Mouse (Mus musculus) heart, embryonic 14.5 days (tissue): Measurements from ENCODE around the gene Dab1. TPM values are rescaled to one million over a fixed set of nuclear protein-coding genes. Genes with fewer than 3 reads are reported as not detected.

ENCODE experiments used
- ATAC-seq: fragments of 200-750 bp; cut with Nextera tagmentation; 2 replicates; pipeline ENCODE4 v1.8.0; 2017; ENCODE audit warnings: low read depth, moderate TSS enrichment; ENCODE audit not compliant: insufficient number of reproducible peaks, insufficient read depth, low FRiP score
- H3K27ac ChIP-seq, 2 experiments: fragments of 200-500 bp in 1 of 2; fragments of 300-500 bp in 1 of 2; sonication (generic) in 1 of 2; replicated peaks in 1 of 2; 2 replicates each; pipeline ENCODE4 v1.5.1; 2012 to 2014; ENCODE audit warnings: low read depth in 2 of 2, low read length in 2 of 2, control low read depth in 1 of 2, mild to moderate bottlenecking in 1 of 2, mixed read lengths in 1 of 2; ENCODE audit not compliant: control insufficient read depth in 1 of 2, insufficient read depth in 1 of 2
- H3K27me3 ChIP-seq: fragments of 300-500 bp; sonication (generic); 2 replicates; pipeline ENCODE4 v1.6.1; 2014; ENCODE audit warnings: mild to moderate bottlenecking, low read length, control low read depth; ENCODE audit not compliant: control insufficient read depth, insufficient read depth
- H3K36me3 ChIP-seq: fragments of 300-500 bp; sonication (generic); 2 replicates; pipeline ENCODE4 v1.6.1; 2014; ENCODE audit warnings: mild to moderate bottlenecking, control low read depth, low read length, mixed read lengths; ENCODE audit not compliant: control insufficient read depth, insufficient read depth
- H3K4me1 ChIP-seq, 2 experiments: fragments of 200-500 bp in 1 of 2; fragments of 300-500 bp in 1 of 2; sonication (generic) in 1 of 2; 2 replicates each; pipeline ENCODE4 v1.6.1; 2012 to 2014; ENCODE audit warnings: low read length in 2 of 2, control low read depth in 1 of 2, mixed read lengths in 1 of 2; ENCODE audit not compliant: control insufficient read depth in 2 of 2, insufficient read depth in 2 of 2
- H3K4me2 ChIP-seq: fragments of 300-500 bp; sonication (generic); 2 replicates; pipeline ENCODE4 v1.6.1; 2014; ENCODE audit warnings: mild to moderate bottlenecking, low read length
- H3K4me3 ChIP-seq, 2 experiments: fragments of 200-500 bp in 1 of 2; fragments of 300-500 bp in 1 of 2; sonication (generic) in 1 of 2; 2 replicates each; pipeline ENCODE4 v1.5.1; 2012 to 2014; ENCODE audit warnings: low read length in 2 of 2, mild to moderate bottlenecking in 2 of 2, control low read depth in 1 of 2, low read depth in 1 of 2, moderate library complexity in 1 of 2; ENCODE audit not compliant: control insufficient read depth in 1 of 2, insufficient read depth in 1 of 2
- H3K9ac ChIP-seq: fragments of 300-500 bp; sonication (generic); 2 replicates; pipeline ENCODE4 v1.6.1; 2014; ENCODE audit warnings: mild to moderate bottlenecking, low read length
- H3K9me3 ChIP-seq: fragments of 300-500 bp; sonication (generic); 2 replicates; pipeline ENCODE4 v1.6.1; 2016; ENCODE audit warnings: low read length, control low read depth; ENCODE audit not compliant: control insufficient read depth
- WGBS: fragments of 180-500 bp; shearing (Covaris S2); extraction: QIAGEN DNeasy Blood & Tissue Kit; methylation state at CpG from one replicate; pipeline ENCODE4 v1.1.7; 2014; 5-methylcytosine and 5-hydroxymethylcytosine counted together
- polyA plus RNA-seq: library from polyadenylated mRNA; unstranded; fragments of >200 nt; fragmentation: Nextera tagmentation; extraction: Ambion mirVana; gene quantifications from 2 replicates; pipeline ENCODE4 v1.2.1, GENCODE M21; 2014

Gene Dab1
- polyA plus RNA-seq, 1 experiment from 2014 or later, result 0.99 TPM

DNA sequence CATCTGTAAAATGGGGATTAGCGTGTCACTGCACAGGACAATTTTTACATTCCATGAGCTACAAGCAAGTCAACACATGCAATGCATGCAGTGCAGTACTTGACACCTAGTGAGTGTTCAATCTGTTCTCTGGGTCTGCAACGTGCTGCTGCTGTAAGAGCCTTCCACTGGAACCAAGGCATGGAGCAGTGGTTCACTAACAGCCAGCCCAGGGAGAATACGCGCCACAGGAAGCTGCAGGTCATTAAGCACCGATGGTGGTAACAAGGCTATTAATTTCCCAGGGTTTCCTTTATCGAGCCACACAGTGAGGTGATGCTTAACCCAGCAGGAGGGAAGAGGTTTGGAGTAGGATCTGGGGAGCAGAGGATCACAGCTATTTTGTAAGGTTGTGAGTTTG lies 36.6 kb downstream of the Dab1 start:
- H3K9me3 ChIP-seq, result no peaks in the 10 kb centered on the region
- no peak overlapping the region for H3K4me2 ChIP-seq
- no peak overlapping the region for H3K9ac ChIP-seq
- peaks cover 15% of the 10 kb centered on the region; the same call in 1 of the 2 replicates for H3K27me3 ChIP-seq
- H3K4me3 ChIP-seq, result no peak overlapping the region
- no peaks in the 10 kb centered on the region for H3K36me3 ChIP-seq
- WGBS, result 27% methylated on average over 6 of the region's 6 CpGs
- no peak overlapping the region for H3K27ac ChIP-seq
- H3K4me1 ChIP-seq, result peaks cover 0 to 2% of the 10 kb centered on the region in 2 experiments; a peak in 1 of 4 replicates
- ATAC-seq, result no peak

DNA sequence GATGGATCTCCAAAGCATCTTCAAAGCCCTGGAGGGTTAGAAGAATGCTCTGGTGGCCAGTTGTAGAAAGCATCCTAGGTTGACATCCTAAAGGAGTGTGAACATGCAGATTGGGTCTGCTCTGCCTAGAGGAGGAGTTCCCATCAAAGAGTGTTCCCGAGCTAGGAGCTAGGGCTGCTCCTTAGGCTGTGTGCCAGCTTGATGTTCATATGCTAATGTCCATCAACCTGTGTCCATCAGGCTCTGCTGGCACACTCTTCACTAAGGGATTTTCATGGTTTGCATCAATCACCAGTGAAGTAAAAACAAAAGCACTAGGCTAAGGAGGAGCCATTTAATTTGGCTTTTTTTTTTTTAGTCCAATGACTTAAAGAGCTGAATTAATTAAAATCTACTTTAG lies 42.2 kb downstream of the Dab1 start:
- no peaks in the 10 kb centered on the region for H3K9me3 ChIP-seq
- no peak overlapping the region for H3K27ac ChIP-seq
- H3K4me3 ChIP-seq, result no peak overlapping the region
- no peak overlapping the region for H3K9ac ChIP-seq
- H3K27me3 ChIP-seq, result 0 out of 2 replicates have a peak, but pooled peaks cover 8% of the 10 kb centered on the region
- no peaks in the 10 kb centered on the region for H3K36me3 ChIP-seq
- WGBS, result 44% methylated on average over 1 of the region's 1 CpGs
- ATAC-seq, result no peak
- no peaks in the 10 kb centered on the region for H3K4me1 ChIP-seq
- H3K4me2 ChIP-seq, result no peak overlapping the region

DNA sequence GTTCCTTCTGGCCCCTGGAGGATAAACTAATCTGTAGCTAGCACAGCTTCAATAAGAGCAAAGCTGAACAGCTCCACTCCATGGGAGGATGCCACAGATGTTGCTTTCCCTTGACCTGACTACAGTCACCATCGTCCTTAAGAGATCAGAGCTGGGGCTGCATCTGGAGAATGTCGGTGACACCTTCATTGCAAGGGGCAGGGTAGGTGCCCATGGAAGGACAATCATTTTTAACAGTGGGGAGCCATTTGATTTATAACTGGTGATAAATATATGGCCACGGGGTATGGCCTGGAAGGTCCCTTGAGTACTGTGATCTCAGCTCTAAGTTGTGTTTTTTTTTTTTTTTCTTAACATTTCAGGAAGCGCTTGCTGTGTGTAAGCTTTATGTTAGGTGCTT lies 48.3 kb downstream of the Dab1 start:
- H3K27me3 ChIP-seq, result no peaks in the 10 kb centered on the region
- no peak overlapping the region for H3K4me3 ChIP-seq
- no peak overlapping the region for H3K4me2 ChIP-seq
- H3K4me1 ChIP-seq, result no peaks in the 10 kb centered on the region
- no peak overlapping the region for H3K9ac ChIP-seq
- H3K9me3 ChIP-seq, result no peaks in the 10 kb centered on the region
- H3K36me3 ChIP-seq, result no peaks in the 10 kb centered on the region
- 64% methylated on average over 4 of the region's 4 CpGs for WGBS
- H3K27ac ChIP-seq, result no peak overlapping the region
- ATAC-seq, result no peak

DNA sequence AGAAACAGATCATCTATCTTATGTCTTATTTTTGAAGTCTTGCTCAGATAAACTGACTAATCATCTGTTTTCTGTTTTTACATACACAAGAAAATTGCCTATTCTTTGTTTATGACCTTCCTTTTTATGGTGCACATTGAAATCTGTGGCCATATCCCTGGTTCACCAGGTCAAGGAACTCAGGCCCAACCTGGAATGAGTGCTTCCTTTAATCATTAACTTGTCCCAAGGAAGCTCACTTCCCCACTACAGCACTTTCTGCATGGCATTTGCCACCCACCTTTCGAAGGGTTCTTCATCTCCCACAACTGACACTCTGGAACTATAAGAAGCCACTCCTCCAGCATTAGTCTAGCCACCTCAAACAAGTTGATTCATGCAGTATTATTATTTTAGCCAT lies 58.0 kb downstream of the Dab1 start:
- WGBS, result 82% methylated on average over 1 of the region's 1 CpGs
- no peak overlapping the region for H3K27ac ChIP-seq
- ATAC-seq, result no peak
- H3K4me2 ChIP-seq, result no peak overlapping the region
- H3K4me1 ChIP-seq, result no peaks in the 10 kb centered on the region
- no peaks in the 10 kb centered on the region for H3K36me3 ChIP-seq
- no peak overlapping the region for H3K4me3 ChIP-seq
- H3K9me3 ChIP-seq, result no peaks in the 10 kb centered on the region
- no peaks in the 10 kb centered on the region for H3K27me3 ChIP-seq
- H3K9ac ChIP-seq, result no peak overlapping the region

DNA sequence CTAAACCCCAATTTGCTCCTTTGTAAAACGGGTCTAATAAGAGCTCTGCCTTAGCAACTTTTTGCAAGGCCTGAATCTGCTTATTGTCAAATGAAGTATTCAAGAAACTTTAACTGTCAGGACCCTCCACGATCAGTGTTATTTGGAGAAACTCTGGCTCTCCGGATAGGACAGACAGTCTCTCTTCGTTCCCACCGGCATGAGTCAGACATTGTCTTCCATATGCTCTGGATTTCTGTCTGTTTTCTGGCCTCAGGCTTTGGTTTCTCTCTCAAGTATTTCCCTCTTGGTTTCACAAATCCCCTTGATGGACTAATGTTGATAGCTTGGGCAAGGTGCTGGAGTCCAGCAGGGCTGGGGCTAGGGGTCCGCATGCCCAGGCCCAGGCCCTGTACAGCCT lies 59.3 kb downstream of the Dab1 start:
- Histone ChIP-seq H3K4me1 (no peaks in the 10 kb centered on the region), H3K9ac (no peak overlapping the region), H3K4me3 (no peak overlapping the region), H3K36me3 (no peaks in the 10 kb centered on the region), H3K27ac (no peak overlapping the region), H3K27me3 (no peaks in the 10 kb centered on the region), H3K4me2 (no peak overlapping the region), H3K9me3 (no peaks in the 10 kb centered on the region)
- no peak for ATAC-seq
- 64% methylated on average over 6 of the region's 6 CpGs for WGBS

DNA sequence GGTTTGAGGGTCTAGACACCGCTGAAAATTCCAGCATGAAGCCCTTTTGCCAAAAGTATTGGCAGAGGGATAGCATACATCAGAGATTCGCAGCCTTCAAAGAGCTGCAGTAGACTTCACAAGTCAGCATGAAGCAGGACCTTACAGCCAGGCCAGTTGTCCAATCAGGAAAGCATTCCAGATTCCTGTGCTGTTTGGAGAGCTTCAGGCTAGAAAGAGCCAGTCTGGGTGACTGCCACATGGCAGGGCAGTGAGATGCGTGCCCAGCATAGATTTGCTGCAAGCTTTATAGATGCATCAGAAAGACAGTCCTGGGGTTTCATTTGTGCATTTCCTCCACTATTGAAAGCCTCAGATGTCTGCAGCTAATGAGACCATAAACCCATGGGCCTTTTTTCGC lies 66.0 kb downstream of the Dab1 start:
- no peaks in the 10 kb centered on the region for H3K9me3 ChIP-seq
- 73% methylated on average over 4 of the region's 4 CpGs for WGBS

DNA sequence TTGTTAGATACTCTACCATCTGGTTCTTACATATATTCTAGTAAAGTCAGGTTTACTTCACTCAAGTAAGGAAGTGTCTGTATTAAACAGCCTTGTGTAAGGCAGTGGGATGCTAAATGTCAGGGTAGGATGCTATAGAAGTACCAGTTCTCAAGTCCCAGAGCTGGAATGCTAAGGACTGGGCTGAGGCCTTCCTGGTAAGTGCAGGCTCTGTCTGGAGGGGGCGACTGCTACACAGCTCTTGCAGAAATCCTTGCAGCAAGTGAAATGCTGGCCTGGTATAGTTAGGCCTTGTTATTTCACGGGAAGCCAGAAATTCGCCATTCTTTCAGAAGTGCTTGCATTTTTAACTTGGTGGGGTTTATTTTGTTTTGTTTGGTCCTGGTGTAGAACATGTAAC lies 72.6 kb downstream of the Dab1 start:
- ATAC-seq, result no peak
- Histone ChIP-seq H3K9ac (no peak overlapping the region), H3K27ac (no peak overlapping the region), H3K4me2 (no peak overlapping the region), H3K4me1 (no peaks in the 10 kb centered on the region), H3K9me3 (no peaks in the 10 kb centered on the region), H3K4me3 (no peak overlapping the region), H3K27me3 (no peaks in the 10 kb centered on the region), H3K36me3 (no peaks in the 10 kb centered on the region)
- 43% methylated on average over 3 of the region's 3 CpGs for WGBS

More for the DNA sequence above, 66.0 kb downstream of the Dab1 start:
- no peak overlapping the region for H3K27ac ChIP-seq
- H3K4me2 ChIP-seq, result no peak overlapping the region
- no peaks in the 10 kb centered on the region for H3K27me3 ChIP-seq
- no peaks in the 10 kb centered on the region for H3K36me3 ChIP-seq
- no peak overlapping the region for H3K9ac ChIP-seq
- no peak overlapping the region for H3K4me3 ChIP-seq
- no peaks in the 10 kb centered on the region for H3K4me1 ChIP-seq
- no peak for ATAC-seq

DNA sequence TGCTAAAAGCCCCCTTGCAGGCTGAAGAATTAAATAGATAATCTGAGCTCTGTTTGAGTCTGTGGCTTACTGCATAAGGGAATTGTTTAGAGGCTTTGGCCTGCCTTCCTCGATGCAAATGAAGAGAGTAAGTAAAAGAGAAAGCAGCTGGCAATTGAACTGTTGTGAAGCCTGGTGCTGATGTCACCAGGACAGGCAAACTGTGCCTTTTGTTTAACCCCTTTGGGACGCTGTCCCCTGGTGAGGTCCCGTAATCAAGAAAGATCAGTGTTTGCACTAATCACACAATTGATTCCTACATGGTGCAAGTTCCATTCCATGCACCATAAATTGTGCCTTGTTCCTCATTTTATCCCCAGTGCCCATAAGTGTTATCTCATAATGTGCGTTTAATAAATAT lies 80.6 kb downstream of the Dab1 start:
- H3K36me3 ChIP-seq, result no peaks in the 10 kb centered on the region
- H3K4me2 ChIP-seq, result no peak overlapping the region
- H3K4me1 ChIP-seq, result no peaks in the 10 kb centered on the region
- no peaks in the 10 kb centered on the region for H3K27me3 ChIP-seq
- no peak overlapping the region for H3K4me3 ChIP-seq
- H3K9ac ChIP-seq, result no peak overlapping the region
- WGBS, result 42% methylated on average over 4 of the region's 4 CpGs
- no peaks in the 10 kb centered on the region for H3K9me3 ChIP-seq
- no peak overlapping the region for H3K27ac ChIP-seq
- ATAC-seq, result no peak
